Mouse (Mus musculus) adrenal gland, adult 8-10 months (tissue): ENCODE measurements around the gene Unk. TPM values are rescaled to one million over a fixed set of nuclear protein-coding genes. Genes with fewer than 3 reads are reported as not detected.

ENCODE experiments used
- DNase-seq: peaks from one replicate; pipeline ENCODE4 v3.0.0; 2022
- total RNA-seq, 4 experiments: library from RNA; stranded (reverse); gene quantifications; 2 replicates each; pipeline ENCODE4 v1.2.4; 2022

Unk gene
- total RNA-seq, 4 experiments from 2014 or later = 19.7 to 45.2 (median 29.6) TPM

- no peak for DNase-seq
Observed at GRCm38 (mm10) chr11:116064187-116064867, 34.2 kb downstream of the Unk start.

GRCm38 (mm10) chr11:116065345-116065744 lies 35.2 kb downstream of the Unk start:
- DNase-seq = no peak

GRCm38 (mm10) chr11:116071510-116071909 lies 41.4 kb downstream of the Unk start:
- no peak for DNase-seq

- no peak for DNase-seq
Observed at GRCm38 (mm10) chr11:116072608-116073007, 42.5 kb downstream of the Unk start.

- DNase-seq = no peak
Observed at GRCm38 (mm10) chr11:116074436-116074991, 44.4 kb downstream of the Unk start.

GRCm38 (mm10) chr11:116075539-116076265 lies 45.6 kb downstream of the Unk start:
- no peak for DNase-seq

- no peak for DNase-seq
Observed at GRCm38 (mm10) chr11:116076266-116076540, 46.1 kb downstream of the Unk start.

- DNase-seq = no peak
Observed at GRCm38 (mm10) chr11:116076836-116077235, 46.7 kb downstream of the Unk start.

GRCm38 (mm10) chr11:116077446-116078204 lies 47.5 kb downstream of the Unk start, which contains the start of gene Unc13d:
Unc13d (minus strand) TSS chr11:116077961.
- no peak for DNase-seq

GRCm38 (mm10) chr11:116078221-116078620 lies 48.1 kb downstream of the Unk start:
- no peak for DNase-seq

- DNase-seq = no peak
Observed at GRCm38 (mm10) chr11:116078676-116079320, 48.7 kb downstream of the Unk start.

- DNase-seq = no peak
Observed at GRCm38 (mm10) chr11:116079511-116079910, 49.4 kb downstream of the Unk start.

- no peak for DNase-seq
Observed at GRCm38 (mm10) chr11:116081081-116081480, 51.0 kb downstream of the Unk start.

GRCm38 (mm10) chr11:116083096-116083672 lies 53.1 kb downstream of the Unk start:
- no peak for DNase-seq

- DNase-seq = no peak
Observed at GRCm38 (mm10) chr11:116084166-116084565, 54.0 kb downstream of the Unk start.

- peak; percentile 99 for DNase-seq
Observed at GRCm38 (mm10) chr11:116086258-116087193, 56.4 kb downstream of the Unk start, which contains the start of gene Wbp2. Wbp2 (minus strand) TSS chr11:116086995.

GRCm38 (mm10) chr11:116087194-116088130 lies 57.3 kb downstream of the Unk start:
- peak; percentile 80 for DNase-seq

- DNase-seq = no peak
Observed at GRCm38 (mm10) chr11:116088188-116088587, 58.1 kb downstream of the Unk start.

- no peak for DNase-seq
Observed at GRCm38 (mm10) chr11:116088741-116089394, 58.7 kb downstream of the Unk start.
